Mouse (Mus musculus) adrenal gland, adult 2 months (tissue): ENCODE measurements around the gene Hk1. TPM values are rescaled to one million over a fixed set of nuclear protein-coding genes. Genes with fewer than 3 reads are reported as not detected.
A peak's percentile ranks its signal among the peaks of the same experiment; 100 is the strongest.
"Not testable (repeated sequence)": the region's sequence is repeated elsewhere in the genome, so short reads cannot be mapped to it uniquely, and the experiment has no call there.

Experiments used
- DNase-seq: peaks from one replicate; pipeline ENCODE4 v3.0.0; 2021
- polyA plus RNA-seq: library from polyadenylated mRNA; depleted of rRNA; stranded (reverse); fragments of >200 nt; gene quantifications from 2 replicates; pipeline ENCODE4 v1.2.3, GENCODE M21; 2012
- total RNA-seq, 2 experiments: library from RNA; stranded (reverse); gene quantifications; 2 replicates each; pipeline ENCODE4 v1.2.3; 2021

The Hk1 gene
- total and polyA plus RNA-seq, 3 experiments = 23.7 to 40.0 (median 25.5) TPM

DNA sequence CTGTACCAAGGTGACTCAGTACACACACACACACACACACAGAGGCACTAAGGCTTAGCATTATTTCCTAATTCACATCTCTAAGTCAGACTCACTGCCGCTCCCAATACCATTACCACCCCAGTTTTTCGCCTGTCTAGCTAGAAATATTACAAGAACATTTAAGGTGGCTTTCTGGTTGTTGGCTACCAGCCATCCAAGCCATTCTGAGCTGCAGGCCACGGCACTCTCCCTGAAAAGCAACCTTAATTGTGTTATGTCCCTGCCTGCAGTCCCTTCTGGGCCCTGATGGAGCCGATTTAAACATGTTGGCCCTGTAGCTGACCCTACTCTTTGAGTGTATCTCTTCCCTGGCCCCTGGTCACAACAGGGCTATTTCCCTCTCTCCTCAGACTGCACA lies 37.8 kb downstream of the Hk1 start:
- DNase-seq = no peak

DNA sequence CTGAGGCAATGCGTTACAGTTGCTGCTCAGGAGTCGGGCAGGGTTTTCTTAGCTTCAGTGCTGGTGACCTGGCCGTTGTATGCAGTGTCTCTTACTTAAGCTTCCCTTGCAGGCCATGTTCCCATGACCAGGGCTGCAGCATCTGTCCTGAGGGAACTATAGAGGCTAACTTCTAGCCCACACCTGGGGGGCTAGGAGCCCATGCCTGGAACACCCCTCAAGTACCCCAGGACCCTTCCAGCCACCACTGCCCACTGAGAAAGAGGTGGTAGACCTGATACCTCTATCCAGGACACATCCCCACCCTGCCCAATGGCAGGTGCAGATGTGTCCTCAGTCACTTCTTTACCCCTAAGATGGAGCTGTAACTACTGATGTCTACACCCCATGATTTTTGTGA lies 38.7 kb downstream of the Hk1 start:
- no peak for DNase-seq

DNA sequence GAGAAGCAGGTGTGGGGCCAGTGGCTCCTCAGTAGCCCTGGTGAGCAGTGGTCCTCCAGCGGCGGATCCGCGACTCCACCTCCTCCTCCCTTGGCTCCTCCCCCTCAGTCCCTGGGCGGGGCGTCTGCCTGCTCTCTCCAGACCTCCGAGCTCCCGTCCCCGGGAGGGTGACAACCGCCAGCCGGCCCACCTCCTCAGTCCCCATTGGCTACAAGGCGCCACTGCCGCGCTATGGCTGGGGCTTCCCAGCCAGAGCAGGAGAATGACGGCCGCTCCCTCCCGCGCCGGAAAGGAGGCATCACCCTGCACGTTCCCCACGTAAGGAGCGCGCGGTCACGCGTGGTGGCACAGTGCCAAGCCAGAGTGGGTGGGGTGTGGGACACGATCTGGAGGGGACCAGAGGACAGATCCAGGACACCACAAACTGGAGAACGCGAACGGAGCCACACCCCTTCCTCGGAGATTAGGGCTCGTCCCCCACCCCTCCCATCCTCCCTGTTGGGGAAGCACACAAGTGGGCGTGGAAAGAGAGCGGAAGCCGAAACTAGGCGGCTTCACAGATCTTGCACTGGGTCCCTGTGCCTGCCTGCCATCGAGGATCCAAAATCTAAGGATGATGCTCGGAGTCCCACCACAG lies 39.5 kb downstream of the Hk1 start:
- DNase-seq = peak; percentile 99

DNA sequence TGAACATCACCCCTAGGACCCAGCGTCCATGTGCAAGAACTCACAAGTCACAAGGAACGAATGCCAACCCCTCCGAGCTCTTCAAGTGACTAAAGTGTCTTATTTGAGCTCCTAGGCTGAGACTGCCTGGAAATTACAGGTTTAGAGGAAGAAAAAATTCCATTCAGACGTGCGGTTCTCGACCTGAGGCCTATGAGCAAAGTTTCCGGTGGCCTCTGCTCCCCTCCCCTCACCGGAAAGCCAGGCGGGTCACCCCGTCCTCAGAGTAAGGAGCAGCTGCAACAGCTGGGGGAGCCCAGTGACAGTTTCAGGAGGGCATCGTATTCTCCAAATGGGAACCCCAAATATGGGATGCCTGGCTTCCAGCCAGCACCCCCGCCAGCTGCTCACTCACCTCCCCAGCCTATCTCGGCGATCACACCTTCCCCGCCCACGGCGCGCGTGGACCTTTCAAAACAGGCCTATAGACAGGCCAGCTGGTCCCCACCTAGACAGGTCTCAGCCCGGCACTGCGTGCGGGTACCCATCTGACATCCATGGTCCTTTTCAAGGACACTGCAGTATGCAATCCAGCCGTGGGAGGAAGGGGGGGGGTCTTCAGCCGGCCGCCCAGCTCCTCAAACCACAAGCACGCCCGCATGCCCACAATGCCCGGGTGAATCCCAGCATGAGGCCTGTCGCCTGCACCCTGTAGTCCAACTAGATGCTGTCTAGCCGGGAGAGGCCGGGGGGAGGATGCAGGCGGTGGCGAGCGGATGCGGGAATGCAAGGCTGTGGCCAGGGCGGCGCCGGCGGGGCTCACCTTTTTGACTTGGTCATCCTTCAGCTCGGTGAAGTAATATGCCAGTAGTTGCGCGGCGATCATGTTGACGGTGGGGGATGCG lies 40.3 kb downstream of the Hk1 start:
- DNase-seq = peak; percentile 48

DNA sequence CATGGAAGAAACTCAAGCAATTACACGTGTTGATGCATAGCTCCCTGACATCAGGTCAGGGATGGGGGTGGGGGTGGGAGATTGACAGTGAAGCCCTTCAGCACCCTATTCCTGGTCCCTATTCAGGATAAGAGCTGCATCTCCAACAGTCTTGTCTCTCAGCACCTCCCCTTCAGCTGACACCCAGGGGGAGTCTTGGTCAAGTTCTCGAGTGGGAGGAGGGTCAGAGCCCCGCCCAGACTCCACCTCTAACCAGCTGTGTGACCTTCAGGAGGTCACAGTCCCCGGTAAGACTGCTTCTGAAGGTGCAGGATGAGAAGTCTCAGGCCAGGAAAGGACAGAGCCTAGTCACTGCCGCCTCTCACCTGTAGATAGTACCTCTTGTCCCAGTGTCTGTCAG lies 41.1 kb downstream of the Hk1 start:
- no peak for DNase-seq

DNA sequence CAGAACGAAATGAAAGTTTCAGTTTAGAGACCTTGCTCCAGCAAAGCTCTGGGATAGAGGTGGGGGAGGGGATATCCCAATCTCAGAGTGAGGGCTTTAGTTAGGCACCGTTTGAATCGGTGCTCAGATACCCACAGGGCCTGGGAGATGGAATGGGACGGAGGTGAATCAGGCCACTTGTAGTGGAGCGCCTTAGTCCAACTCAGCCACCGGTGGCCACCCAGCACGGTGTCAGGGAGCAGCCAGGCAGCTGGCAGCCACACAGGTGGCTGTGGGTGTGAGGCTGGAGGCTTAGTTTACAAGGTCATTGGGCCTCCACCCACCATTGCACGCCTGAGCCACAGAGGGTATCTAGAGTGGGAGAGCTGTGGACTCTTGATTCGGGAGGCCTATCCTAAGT lies 41.5 kb downstream of the Hk1 start:
- DNase-seq = no peak

DNA sequence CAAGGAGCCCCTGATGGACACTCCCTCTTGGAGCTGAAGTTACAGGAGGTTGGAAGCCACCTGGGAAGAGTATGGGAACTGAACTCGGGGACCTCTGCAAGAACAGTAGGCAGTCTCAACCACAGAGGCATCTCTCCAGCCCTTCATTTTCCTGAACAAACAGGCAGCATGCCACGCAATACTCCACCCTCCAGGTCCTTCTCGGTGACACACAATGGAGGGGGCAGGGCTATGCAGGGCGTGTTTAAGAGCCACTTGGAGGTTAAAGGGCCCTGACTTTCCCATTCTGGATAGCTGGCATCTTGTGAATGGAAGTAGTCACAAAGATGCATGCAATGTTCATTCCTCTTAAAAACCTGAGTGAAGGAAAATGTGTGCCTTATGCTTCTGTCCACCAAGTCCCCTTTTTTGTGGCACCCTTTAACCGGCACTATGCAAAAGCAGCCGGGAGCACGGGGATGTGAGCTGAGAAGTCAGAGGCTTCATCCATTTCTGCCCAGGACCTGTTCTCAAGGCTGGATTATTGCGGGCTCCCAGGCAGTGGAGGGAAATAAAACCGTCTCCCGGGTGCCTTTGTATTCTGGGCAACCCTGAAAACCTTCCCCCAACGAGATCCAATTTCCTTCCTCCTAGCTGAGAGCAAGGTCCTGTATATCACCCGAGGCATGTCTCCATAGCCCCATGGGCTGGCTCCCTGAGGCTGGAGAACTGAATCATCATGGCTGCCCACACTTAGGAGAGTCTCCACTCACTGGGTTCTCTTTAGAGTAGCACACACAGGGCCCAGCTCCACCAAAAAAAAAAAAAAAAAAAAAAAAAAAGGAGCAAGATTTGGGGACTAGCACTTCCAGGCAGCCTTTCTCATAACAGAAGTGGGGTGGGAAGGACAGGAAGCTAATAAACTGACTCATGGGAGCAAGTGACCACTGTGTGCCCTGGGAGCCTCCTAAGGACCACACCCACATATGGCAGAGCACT lies 42.8 kb downstream of the Hk1 start:
- no peak for DNase-seq

DNA sequence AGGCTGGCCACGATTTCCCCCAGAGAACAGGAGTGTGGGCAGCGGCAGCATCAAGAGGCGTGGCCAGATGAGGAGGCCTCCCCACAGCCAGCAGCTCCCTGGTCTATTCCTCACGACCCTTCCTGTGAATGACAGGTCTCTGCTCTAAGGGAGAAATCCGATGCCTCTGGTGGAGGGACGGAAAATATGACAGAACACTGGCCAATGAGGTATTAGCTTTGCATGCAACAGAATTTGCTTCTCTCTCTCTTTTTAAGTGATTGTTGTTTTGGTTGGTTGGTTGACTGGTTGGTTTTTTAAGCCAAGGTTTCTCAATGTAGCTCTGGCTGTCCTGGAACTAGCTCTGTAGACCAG lies 44.3 kb downstream of the Hk1 start:
- DNase-seq = no peak

DNA sequence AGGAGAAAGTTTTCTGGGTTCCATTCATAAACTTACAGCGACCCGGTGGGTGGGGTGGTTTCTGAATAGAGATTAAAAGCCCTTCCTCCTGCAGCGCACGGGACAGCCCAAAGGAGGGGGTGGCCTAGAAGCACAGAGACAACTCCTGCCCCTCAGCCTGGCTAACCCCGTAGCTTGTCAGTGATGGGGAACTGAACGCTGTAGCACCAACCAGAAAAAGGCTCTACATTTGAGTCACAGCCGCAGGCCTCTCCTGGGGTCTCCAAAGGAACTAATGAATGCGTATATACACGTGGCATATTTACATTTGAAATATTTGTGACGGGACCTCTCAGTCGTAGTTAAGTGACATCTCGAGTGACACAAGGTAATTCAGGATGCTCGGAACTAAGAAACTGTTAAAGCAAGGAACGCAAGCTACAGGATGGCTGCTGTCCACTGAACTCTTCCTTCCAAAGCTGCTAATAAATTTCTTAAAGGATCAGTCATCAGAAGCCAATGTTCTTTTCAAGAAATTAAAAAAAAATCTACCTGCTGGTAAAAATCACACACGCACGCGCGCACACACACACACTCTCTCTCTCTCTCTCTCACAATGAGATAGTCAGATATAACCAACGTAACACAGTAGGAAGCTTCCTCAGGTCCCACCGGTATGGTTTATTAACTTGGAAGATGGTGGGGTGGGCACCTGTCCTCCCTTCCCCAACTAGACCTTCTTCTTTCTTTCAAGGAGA lies 44.9 kb downstream of the Hk1 start:
- DNase-seq = no peak

DNA sequence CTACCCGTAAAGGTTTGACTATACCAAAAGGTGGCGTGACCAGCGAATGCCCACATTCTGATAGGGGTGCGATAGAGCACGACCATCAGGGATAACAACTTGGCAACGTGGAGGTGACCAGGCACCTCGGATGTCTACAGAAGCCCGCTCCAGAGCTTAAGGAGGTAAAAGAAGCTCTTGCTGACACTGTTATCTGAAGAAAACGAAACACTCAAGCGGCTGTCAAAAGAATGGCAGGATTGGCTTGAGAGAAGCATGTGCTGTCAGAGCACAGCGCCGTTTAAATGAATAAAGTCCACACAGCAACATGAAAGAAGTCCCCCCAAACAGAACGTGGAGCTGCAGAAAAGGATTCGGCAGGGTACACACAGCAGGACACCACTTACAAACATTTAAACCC lies 46.4 kb downstream of the Hk1 start:
- no peak for DNase-seq

DNA sequence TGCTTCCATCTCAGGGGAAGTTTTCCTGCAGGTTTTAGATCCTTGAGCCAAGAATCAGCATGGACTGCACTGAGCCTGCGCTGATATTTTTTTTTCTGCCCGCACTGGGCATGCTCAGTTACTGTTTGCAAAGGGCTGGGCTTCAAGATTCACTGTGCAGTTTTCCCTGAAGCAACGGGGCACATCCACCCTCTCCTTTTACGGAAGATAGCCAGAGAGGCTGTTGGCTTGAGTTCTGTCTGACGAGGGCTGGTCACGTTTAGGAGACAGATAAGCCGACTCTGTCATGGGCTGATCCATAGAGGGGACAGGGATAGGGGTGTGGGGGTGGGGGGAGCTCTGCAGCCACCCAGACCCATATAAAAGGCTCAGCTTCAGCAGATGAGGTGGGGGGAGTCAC lies 47.2 kb downstream of the Hk1 start:
- DNase-seq = peak; percentile 42

DNA sequence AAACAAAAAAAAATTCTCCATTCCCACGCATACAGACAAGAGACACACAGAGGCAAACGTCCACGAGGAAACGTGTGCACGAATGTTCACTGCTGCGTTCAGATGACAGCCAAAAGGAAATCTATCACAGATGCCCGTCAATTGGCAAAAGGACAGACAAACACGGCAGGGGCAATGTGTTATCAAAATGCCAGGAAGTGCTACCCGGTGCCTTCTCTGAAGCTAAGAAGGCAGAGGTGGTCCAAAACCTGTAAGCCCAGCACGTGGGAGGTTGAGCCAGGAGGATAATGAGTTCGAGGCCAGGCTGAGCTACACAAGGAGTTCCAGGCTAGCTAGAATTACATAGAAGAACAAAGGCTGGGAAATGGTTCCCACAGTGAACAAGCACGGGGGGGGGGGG lies 47.9 kb downstream of the Hk1 start:
- DNase-seq = no peak

DNA sequence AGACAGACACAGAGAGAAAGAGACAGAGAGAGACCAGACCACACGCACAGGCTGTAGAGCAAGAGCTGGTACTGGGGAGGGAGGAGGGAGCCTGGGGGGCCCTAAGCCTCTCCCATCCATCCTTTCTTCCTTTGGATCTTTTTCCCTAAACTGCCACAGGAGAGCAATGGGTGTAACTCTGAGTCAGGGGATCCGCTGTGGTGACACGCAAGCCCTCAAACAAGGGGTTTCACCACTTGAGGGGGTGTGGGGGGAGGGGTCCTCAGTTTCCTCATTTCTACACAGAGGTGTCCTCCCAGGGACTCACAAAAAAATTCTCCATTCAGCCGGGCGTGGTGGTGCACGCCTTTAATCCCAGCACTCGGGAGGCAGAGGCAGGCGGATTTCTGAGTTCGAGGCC lies 48.4 kb downstream of the Hk1 start:
- no peak for DNase-seq

DNA sequence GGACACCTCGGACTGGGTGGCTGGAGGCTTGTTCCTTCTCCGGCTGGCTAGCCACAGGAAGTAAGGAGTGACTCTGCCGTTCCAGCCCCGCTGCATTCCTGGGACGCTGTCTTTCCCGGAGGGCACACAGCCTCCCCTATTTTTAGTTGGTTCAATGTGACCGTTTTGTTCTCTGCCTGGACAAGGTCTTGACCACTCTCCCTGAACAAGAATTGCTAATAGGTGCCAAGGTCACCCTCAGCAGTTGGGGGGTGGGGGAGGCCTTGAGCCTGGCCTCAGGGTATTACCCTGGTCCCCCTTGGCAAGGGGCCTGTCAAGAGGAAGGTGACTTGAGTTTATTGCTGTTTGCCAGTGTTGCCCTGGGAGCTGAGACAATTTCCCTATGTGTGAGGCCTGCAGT lies 49.9 kb downstream of the Hk1 start:
- DNase-seq = peak; percentile 63

DNA sequence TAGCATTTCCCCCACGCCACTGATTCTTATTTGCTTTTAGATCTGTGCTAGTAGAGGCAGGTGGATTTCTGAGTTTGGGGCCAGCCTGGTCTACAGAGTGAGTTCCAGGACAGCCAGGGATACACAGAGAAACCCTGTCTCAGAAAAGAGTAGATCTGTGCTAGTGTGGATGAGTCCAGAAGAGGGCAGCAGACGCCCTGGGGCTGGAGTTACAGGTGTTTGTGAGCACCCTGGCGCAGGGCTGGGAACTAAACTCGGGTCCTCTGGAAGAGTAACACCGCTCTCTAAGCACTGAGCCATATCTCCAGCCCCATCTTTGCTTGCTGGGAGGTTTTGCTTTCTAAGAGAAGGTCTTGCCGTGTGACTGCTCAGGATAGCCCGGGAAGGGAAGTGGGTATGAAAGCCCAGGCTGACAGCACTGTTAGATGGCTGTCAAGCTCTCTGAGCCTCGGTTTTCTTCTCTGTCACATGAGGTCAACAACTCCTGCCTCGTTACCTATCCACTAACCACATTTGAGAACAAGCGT lies 50.8 kb downstream of the Hk1 start:
- DNase-seq = no peak

DNA sequence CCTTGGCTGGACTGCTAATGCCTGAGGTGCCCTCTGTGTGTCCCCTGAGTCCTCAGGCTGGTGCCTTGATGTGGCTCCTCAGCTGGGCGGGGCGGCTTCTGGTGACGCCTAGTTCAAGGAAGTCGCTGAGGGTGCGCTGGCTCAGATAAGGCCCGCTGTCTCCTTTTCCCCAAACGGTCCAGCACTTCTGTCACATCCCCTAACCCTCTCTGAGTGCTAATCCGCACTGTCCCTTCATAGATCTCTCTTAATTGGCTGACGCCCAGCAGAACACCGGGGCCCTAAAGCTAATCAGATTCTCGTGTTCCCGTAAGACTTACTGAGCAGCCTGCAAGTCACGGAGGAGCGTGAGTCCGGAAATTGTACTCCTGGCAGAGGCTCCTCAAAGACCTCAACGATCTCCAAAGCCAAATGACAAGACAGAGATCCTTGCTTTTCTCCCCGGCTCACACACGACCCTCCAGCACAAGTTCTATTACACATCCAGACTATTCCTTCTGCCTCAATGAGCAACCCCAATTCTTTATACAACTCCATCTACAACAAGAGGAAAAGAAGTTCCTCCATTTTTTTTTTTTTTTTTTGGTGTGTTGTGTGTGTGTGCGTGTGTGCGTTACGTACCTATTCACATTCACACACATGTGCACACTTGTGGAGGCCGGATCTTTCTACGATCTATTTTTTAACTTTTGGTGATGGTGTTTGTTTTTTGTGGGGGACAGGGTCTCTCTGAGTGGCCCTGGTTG lies 52.0 kb downstream of the Hk1 start:
- DNase-seq = no peak

DNA sequence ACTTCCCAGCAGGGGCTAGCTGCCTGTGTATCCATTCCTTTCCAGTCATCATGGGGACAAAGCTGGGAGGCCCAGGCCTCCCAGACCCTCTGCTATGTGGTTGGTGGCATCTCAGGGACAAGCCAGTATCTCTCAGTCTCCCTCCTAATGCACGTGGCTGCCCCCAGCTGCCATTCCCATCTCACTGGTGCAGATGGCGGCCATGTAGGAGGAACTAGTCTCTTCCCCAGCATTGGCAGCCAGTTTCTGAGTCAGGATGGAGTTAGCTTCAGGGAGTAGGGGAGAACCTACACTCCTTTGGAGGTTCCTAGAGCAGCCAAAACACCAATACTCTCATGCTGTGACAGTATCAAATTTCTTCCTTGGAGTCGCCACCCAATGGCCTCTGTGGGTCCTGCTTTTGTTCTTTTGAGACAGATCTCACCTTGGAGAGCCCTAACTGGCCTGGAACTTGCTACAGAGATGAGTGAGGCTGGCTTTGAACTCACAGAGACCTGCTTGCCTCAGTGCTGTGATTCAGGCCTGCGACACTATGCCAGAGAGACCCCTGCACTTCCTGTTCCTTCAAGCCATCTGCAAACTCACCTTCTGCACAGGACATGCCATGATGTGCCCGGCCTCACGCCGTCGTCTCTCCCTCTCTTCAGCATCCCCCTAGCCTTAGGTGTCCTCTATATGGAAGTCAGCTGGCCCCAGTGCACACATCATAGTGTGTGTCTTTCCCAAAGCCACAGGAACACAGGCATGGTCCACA lies 52.7 kb downstream of the Hk1 start:
- DNase-seq = no peak

DNA sequence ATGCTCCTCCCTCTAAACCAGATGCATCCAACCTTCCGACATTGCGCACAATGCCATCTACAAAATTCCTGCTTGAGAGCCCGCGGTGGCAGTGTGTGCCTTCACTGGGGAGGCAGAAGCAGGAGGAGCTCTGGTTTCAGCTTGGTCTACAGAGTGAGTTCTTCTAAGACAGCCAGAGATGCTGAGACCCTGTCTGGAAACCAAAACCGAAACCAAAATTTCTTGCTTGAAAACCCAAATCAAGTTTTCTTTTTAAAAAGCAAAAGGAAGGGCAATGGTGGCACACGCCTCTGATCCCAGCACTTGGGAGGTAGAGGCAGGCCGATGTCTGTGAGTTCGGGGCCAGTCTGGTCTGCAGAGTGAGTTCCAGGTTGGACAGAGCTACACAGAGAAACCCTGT lies 53.7 kb downstream of the Hk1 start:
- DNase-seq = no peak

DNA sequence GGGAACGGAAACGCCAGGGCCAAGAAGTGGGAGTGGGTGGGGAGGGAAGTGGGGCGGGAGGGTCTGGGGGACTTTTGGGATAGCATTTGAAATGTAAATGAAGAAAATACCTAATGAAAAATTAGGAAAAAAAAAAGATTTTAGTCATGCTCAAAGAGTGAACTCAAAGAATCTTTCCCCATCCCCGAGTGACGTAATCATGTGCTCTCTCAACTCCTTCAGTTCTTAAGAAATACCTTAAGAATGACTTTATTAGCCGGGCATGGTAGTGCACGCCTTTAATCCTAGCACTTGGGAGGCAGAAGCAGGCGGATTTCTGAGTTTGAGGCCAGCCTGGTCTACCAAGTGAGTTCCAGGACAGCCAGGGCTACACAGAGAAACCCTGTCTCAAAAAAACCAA lies 56.9 kb downstream of the Hk1 start:
- not testable (repeated sequence) for DNase-seq

DNA sequence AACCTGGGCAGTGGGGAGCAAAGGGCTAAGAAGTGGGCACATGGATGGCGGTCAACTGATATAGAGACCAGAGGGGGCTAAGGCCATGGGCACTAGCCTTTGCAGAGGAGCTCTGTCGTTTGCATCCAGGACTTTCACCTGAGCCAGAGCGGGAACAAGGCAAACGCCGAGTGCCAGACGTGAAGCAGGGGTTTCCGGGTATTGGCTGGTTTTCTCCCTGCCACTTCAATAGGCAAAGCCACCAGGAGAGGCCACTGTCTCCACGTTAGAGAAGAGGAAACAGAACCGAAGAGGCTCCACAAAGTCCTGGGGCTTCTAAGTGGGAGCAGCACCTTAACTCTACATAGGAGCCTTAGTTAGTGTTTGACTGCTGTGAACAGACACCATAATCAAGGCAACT lies 58.3 kb downstream of the Hk1 start:
- no peak for DNase-seq
